Mouse (Mus musculus) neural tube, embryonic 13.5 days (tissue): ENCODE data around the gene Lmnb2. TPM values are rescaled to one million over a fixed set of nuclear protein-coding genes. Genes with fewer than 3 reads are reported as not detected.

ENCODE experiments used
- ATAC-seq: fragments of 200-750 bp; cut with Nextera tagmentation; 2 replicates; pipeline ENCODE4 v1.8.0; 2017; ENCODE audit warnings: low read depth, mild to moderate bottlenecking, moderate TSS enrichment, moderate library complexity
- H3K27ac ChIP-seq: fragments of 300-500 bp; sonication (generic); replicated peaks from 2 replicates; pipeline ENCODE4 v1.5.1; 2015; ENCODE audit warnings: moderate library complexity, mild to moderate bottlenecking, inconsistent platforms
- H3K27me3 ChIP-seq: fragments of 300-500 bp; sonication (generic); 2 replicates; pipeline ENCODE4 v1.6.1; 2015; ENCODE audit warnings: mild to moderate bottlenecking, inconsistent platforms
- H3K36me3 ChIP-seq: fragments of 300-500 bp; sonication (generic); 2 replicates; pipeline ENCODE4 v1.6.1; 2015; ENCODE audit warnings: mild to moderate bottlenecking, inconsistent platforms
- H3K4me1 ChIP-seq: fragments of 300-500 bp; sonication (generic); replicated peaks from 2 replicates; pipeline ENCODE4 v1.6.1; 2015; ENCODE audit warnings: inconsistent platforms
- H3K4me2 ChIP-seq: fragments of 300-500 bp; sonication (generic); 2 replicates; pipeline ENCODE4 v1.6.1; 2015; ENCODE audit warnings: inconsistent platforms, mild to moderate bottlenecking, moderate library complexity
- H3K4me3 ChIP-seq: fragments of 300-500 bp; sonication (generic); 2 replicates; pipeline ENCODE4 v1.5.1; 2015; ENCODE audit warnings: mild to moderate bottlenecking, inconsistent platforms
- H3K9ac ChIP-seq: fragments of 300-500 bp; sonication (generic); 2 replicates; pipeline ENCODE4 v1.6.1; 2015; ENCODE audit warnings: moderate library complexity, mild to moderate bottlenecking, inconsistent platforms
- H3K9me3 ChIP-seq: fragments of 300-500 bp; sonication (generic); 2 replicates; pipeline ENCODE4 v1.6.1; 2016; ENCODE audit warnings: inconsistent platforms
- WGBS: fragments of 180-500 bp; shearing (Covaris S2); methylation state at CpG from one replicate; pipeline ENCODE4 v1.1.7; 2015; 5-methylcytosine and 5-hydroxymethylcytosine counted together
- polyA plus RNA-seq: library from polyadenylated mRNA; unstranded; fragments of >200 nt; fragmentation: Nextera tagmentation; extraction: Ambion mirVana; gene quantifications from 2 replicates; pipeline ENCODE4 v1.2.1, GENCODE M21; 2015

Lmnb2 gene
- polyA plus RNA-seq, 1 experiment from 2014 or later: 38.3 TPM

GRCm38 (mm10) chr10:80917336-80917778, 688 bp downstream of the Lmnb2 start:
- H3K36me3 ChIP-seq: peaks cover 27% of the 10 kb centered on the region
- peak overlapping the region; percentile 79 for H3K27ac ChIP-seq
- peak overlapping the region; percentile 91 for H3K9ac ChIP-seq
- peak; percentile 45 for ATAC-seq
- no peaks in the 10 kb centered on the region for H3K27me3 ChIP-seq
- no peaks in the 10 kb centered on the region for H3K9me3 ChIP-seq
- peaks cover 41% of the 10 kb centered on the region for H3K4me1 ChIP-seq
- peak overlapping the region; percentile 99 for H3K4me2 ChIP-seq
- peak overlapping the region; percentile 95 for H3K4me3 ChIP-seq
- WGBS: 2% methylated on average over 15 of the region's 15 CpGs

GRCm38 (mm10) chr10:80915736-80916135, 2.3 kb downstream of the Lmnb2 start:
- peaks cover 43% of the 10 kb centered on the region for H3K36me3 ChIP-seq
- no peaks in the 10 kb centered on the region for H3K27me3 ChIP-seq
- H3K4me3 ChIP-seq: no peak overlapping the region
- no peaks in the 10 kb centered on the region for H3K9me3 ChIP-seq
- no peak for ATAC-seq
- no peak overlapping the region for H3K27ac ChIP-seq
- peaks cover 37% of the 10 kb centered on the region for H3K4me1 ChIP-seq
- H3K9ac ChIP-seq: no peak overlapping the region
- H3K4me2 ChIP-seq: no peak overlapping the region
- WGBS: 90% methylated on average over 4 of the region's 4 CpGs

GRCm38 (mm10) chr10:80915260-80915659, 2.8 kb downstream of the Lmnb2 start:
- no peak for ATAC-seq
- Histone ChIP-seq H3K36me3 (peaks cover 48% of the 10 kb centered on the region), H3K4me3 (no peak overlapping the region), H3K9ac (no peak overlapping the region), H3K27me3 (no peaks in the 10 kb centered on the region), H3K4me1 (peaks cover 37% of the 10 kb centered on the region), H3K27ac (no peak overlapping the region), H3K9me3 (no peaks in the 10 kb centered on the region), H3K4me2 (no peak overlapping the region)
- 86% methylated on average over 2 of the region's 2 CpGs for WGBS

GRCm38 (mm10) chr10:80914253-80914656, 3.8 kb downstream of the Lmnb2 start:
- Histone ChIP-seq H3K4me3 (no peak overlapping the region), H3K4me2 (no peak overlapping the region), H3K9ac (no peak overlapping the region), H3K4me1 (peaks cover 37% of the 10 kb centered on the region), H3K36me3 (peaks cover 58% of the 10 kb centered on the region), H3K9me3 (no peaks in the 10 kb centered on the region), H3K27ac (no peak overlapping the region), H3K27me3 (no peaks in the 10 kb centered on the region)
- no peak for ATAC-seq
- 88% methylated on average over 5 of the region's 5 CpGs for WGBS

- peaks cover 66% of the 10 kb centered on the region for H3K36me3 ChIP-seq
- no peak for ATAC-seq
- no peak overlapping the region for H3K4me3 ChIP-seq
- H3K9ac ChIP-seq: no peak overlapping the region
- no peak overlapping the region for H3K27ac ChIP-seq
- peaks cover 34% of the 10 kb centered on the region for H3K4me1 ChIP-seq
- no peak overlapping the region for H3K4me2 ChIP-seq
- no peaks in the 10 kb centered on the region for H3K9me3 ChIP-seq
- no peaks in the 10 kb centered on the region for H3K27me3 ChIP-seq
- WGBS: 93% methylated on average over 7 of the region's 8 CpGs
These were observed 4.6 kb downstream of the Lmnb2 start for GRCm38 (mm10) chr10:80913364-80914011.

GRCm38 (mm10) chr10:80911891-80912290, 6.2 kb downstream of the Lmnb2 start:
- Histone ChIP-seq H3K27ac (no peak overlapping the region), H3K4me1 (peaks cover 25% of the 10 kb centered on the region), H3K36me3 (peaks cover 81% of the 10 kb centered on the region), H3K4me2 (no peak overlapping the region), H3K9ac (no peak overlapping the region), H3K4me3 (no peak overlapping the region), H3K9me3 (no peaks in the 10 kb centered on the region), H3K27me3 (no peaks in the 10 kb centered on the region)
- no peak for ATAC-seq

GRCm38 (mm10) chr10:80911354-80911753, 6.7 kb downstream of the Lmnb2 start:
- Histone ChIP-seq H3K4me2 (no peak overlapping the region), H3K4me1 (peaks cover 20% of the 10 kb centered on the region), H3K4me3 (no peak overlapping the region), H3K9me3 (no peaks in the 10 kb centered on the region), H3K27ac (no peak overlapping the region), H3K9ac (no peak overlapping the region), H3K36me3 (peaks cover 84% of the 10 kb centered on the region), H3K27me3 (no peaks in the 10 kb centered on the region)
- WGBS: 88% methylated on average over 4 of the region's 4 CpGs
- ATAC-seq: no peak

- no peak overlapping the region for H3K4me2 ChIP-seq
- H3K4me1 ChIP-seq: peaks cover 6% of the 10 kb centered on the region; the same call in 1 of the 2 replicates
- peaks cover 90% of the 10 kb centered on the region for H3K36me3 ChIP-seq
- no peaks in the 10 kb centered on the region for H3K9me3 ChIP-seq
- H3K4me3 ChIP-seq: no peak overlapping the region
- no peak overlapping the region for H3K9ac ChIP-seq
- H3K27ac ChIP-seq: no peak overlapping the region
- H3K27me3 ChIP-seq: no peaks in the 10 kb centered on the region
- 92% methylated on average over 22 of the region's 22 CpGs for WGBS
- ATAC-seq: no peak
These were observed 8.5 kb downstream of the Lmnb2 start for GRCm38 (mm10) chr10:80909375-80910162.

- H3K4me2 ChIP-seq: no peak overlapping the region
- H3K4me3 ChIP-seq: no peak overlapping the region
- H3K9ac ChIP-seq: no peak overlapping the region
- no peaks in the 10 kb centered on the region for H3K9me3 ChIP-seq
- WGBS: 93% methylated on average over 11 of the region's 11 CpGs
- H3K27ac ChIP-seq: no peak overlapping the region
- H3K36me3 ChIP-seq: peaks cover 76% of the 10 kb centered on the region
- peaks cover 8% of the 10 kb centered on the region for H3K4me1 ChIP-seq
- no peak for ATAC-seq
- no peaks in the 10 kb centered on the region for H3K27me3 ChIP-seq
These were observed 13.3 kb downstream of the Lmnb2 start for GRCm38 (mm10) chr10:80904709-80905108.

GRCm38 (mm10) chr10:80904004-80904693, 13.9 kb downstream of the Lmnb2 start:
- no peak overlapping the region for H3K27ac ChIP-seq
- WGBS: 88% methylated on average over 28 of the region's 28 CpGs

GRCm38 (mm10) chr10:80903282-80903681, 14.8 kb downstream of the Lmnb2 start:
- Histone ChIP-seq H3K4me3 (no peak overlapping the region), H3K27ac (no peak overlapping the region), H3K4me1 (peaks cover 22% of the 10 kb centered on the region), H3K9me3 (no peaks in the 10 kb centered on the region), H3K27me3 (no peaks in the 10 kb centered on the region), H3K4me2 (no peak overlapping the region), H3K36me3 (peaks cover 72% of the 10 kb centered on the region), H3K9ac (no peak overlapping the region)
- WGBS: 90% methylated on average over 10 of the region's 10 CpGs
- ATAC-seq: no peak

More at GRCm38 (mm10) chr10:80904004-80904693, 13.9 kb downstream of the Lmnb2 start:
- H3K4me3 ChIP-seq: no peak overlapping the region
- peaks cover 72% of the 10 kb centered on the region for H3K36me3 ChIP-seq
- H3K27me3 ChIP-seq: no peaks in the 10 kb centered on the region
- ATAC-seq: no peak
- H3K4me1 ChIP-seq: peaks cover 13% of the 10 kb centered on the region
- H3K4me2 ChIP-seq: no peak overlapping the region
- H3K9ac ChIP-seq: no peak overlapping the region
- no peaks in the 10 kb centered on the region for H3K9me3 ChIP-seq

GRCm38 (mm10) chr10:80902273-80902940, 15.6 kb downstream of the Lmnb2 start:
- H3K9me3 ChIP-seq: no peaks in the 10 kb centered on the region
- H3K27ac ChIP-seq: no peak overlapping the region
- H3K36me3 ChIP-seq: peaks cover 69% of the 10 kb centered on the region
- H3K4me3 ChIP-seq: no peak overlapping the region
- no peak overlapping the region for H3K4me2 ChIP-seq
- no peak overlapping the region for H3K9ac ChIP-seq
- H3K27me3 ChIP-seq: no peaks in the 10 kb centered on the region
- peaks cover 30% of the 10 kb centered on the region for H3K4me1 ChIP-seq
- no peak for ATAC-seq
- 93% methylated on average over 9 of the region's 9 CpGs for WGBS
